Mouse (Mus musculus) retina, adult 2 months (tissue): ENCODE results near the gene Fkrp.

Source experiments
- DNase-seq: peaks from one replicate; pipeline ENCODE4 v3.0.0-alpha.2; 2012; ENCODE audit warnings: low read depth, low spot score

Gene Fkrp

GRCm38 (mm10) chr7:16837916-16838803, 21.6 kb upstream of the Fkrp start:
- no peak for DNase-seq

- no peak for DNase-seq
Observed at GRCm38 (mm10) chr7:16830449-16830848, 13.9 kb upstream of the Fkrp start.

- DNase-seq = no peak
Observed at GRCm38 (mm10) chr7:16827274-16827673, 10.7 kb upstream of the Fkrp start.

GRCm38 (mm10) chr7:16826571-16826970, 10.0 kb upstream of the Fkrp start:
- no peak for DNase-seq

- DNase-seq = no peak
Observed at GRCm38 (mm10) chr7:16825785-16826184, 9.3 kb upstream of the Fkrp start.

- DNase-seq = no peak
Observed at GRCm38 (mm10) chr7:16823734-16824133, 7.2 kb upstream of the Fkrp start.

GRCm38 (mm10) chr7:16821669-16822101, 5.2 kb upstream of the Fkrp start:
- no peak for DNase-seq

- DNase-seq = no peak
Observed at GRCm38 (mm10) chr7:16821091-16821490, 4.6 kb upstream of the Fkrp start.

GRCm38 (mm10) chr7:16820271-16820763, 3.8 kb upstream of the Fkrp start:
- no peak for DNase-seq

GRCm38 (mm10) chr7:16819794-16820193, 3.3 kb upstream of the Fkrp start:
- no peak for DNase-seq

- DNase-seq = no peak
Observed at GRCm38 (mm10) chr7:16817693-16818092, 1.2 kb upstream of the Fkrp start.

GRCm38 (mm10) chr7:16816078-16816474, 456 bp downstream of the Fkrp start:
- peak; percentile 71 for DNase-seq

GRCm38 (mm10) chr7:16815351-16815941, 1.1 kb downstream of the Fkrp start, which contains the start of gene Strn4:
Gene Strn4 (plus strand): TSS chr7:16815889.
- no peak for DNase-seq

- DNase-seq = no peak
Observed at GRCm38 (mm10) chr7:16812505-16812904, 4.0 kb downstream of the Fkrp start.

GRCm38 (mm10) chr7:16811649-16812070, 4.9 kb downstream of the Fkrp start:
- DNase-seq = no peak

- no peak for DNase-seq
Observed at GRCm38 (mm10) chr7:16810920-16811648, 5.4 kb downstream of the Fkrp start.

GRCm38 (mm10) chr7:16810399-16810919, 6.1 kb downstream of the Fkrp start:
- DNase-seq = no peak

GRCm38 (mm10) chr7:16809739-16810138, 6.8 kb downstream of the Fkrp start:
- DNase-seq = no peak

GRCm38 (mm10) chr7:16808647-16809046, 7.9 kb downstream of the Fkrp start:
- no peak for DNase-seq

GRCm38 (mm10) chr7:16807936-16808335, 8.6 kb downstream of the Fkrp start:
- no peak for DNase-seq

- no peak for DNase-seq
Observed at GRCm38 (mm10) chr7:16804409-16805028, 12.0 kb downstream of the Fkrp start.
